Mouse (Mus musculus) heart, embryonic 13.5 days (tissue): Measurements from ENCODE around the gene Rspry1. TPM values are rescaled to one million over a fixed set of nuclear protein-coding genes. Genes with fewer than 3 reads are reported as not detected.

ENCODE experiments used
- ATAC-seq: fragments of 200-750 bp; cut with Nextera tagmentation; 2 replicates; pipeline ENCODE4 v1.8.0; 2017; ENCODE audit warnings: moderate TSS enrichment; ENCODE audit not compliant: insufficient number of reproducible peaks, low FRiP score, low TSS enrichment; ENCODE audit errors: extremely low read depth
- H3K27ac ChIP-seq: fragments of 300-500 bp; sonication (generic); replicated peaks from 2 replicates; pipeline ENCODE4 v1.5.1; 2015; ENCODE audit warnings: moderate library complexity, mild to moderate bottlenecking, inconsistent platforms
- H3K27me3 ChIP-seq: fragments of 300-500 bp; sonication (generic); replicated peaks from 2 replicates; pipeline ENCODE4 v1.6.1; 2015; ENCODE audit warnings: mild to moderate bottlenecking, inconsistent platforms
- H3K36me3 ChIP-seq: fragments of 300-500 bp; sonication (generic); 2 replicates; pipeline ENCODE4 v1.6.1; 2015; ENCODE audit warnings: mild to moderate bottlenecking, inconsistent platforms
- H3K4me1 ChIP-seq: fragments of 300-500 bp; sonication (generic); 2 replicates; pipeline ENCODE4 v1.6.1; 2015; ENCODE audit warnings: inconsistent platforms
- H3K4me2 ChIP-seq: fragments of 300-500 bp; sonication (generic); 2 replicates; pipeline ENCODE4 v1.6.1; 2015; ENCODE audit warnings: inconsistent platforms, mild to moderate bottlenecking, moderate library complexity
- H3K4me3 ChIP-seq: fragments of 300-500 bp; sonication (generic); 2 replicates; pipeline ENCODE4 v1.5.1; 2015; ENCODE audit warnings: moderate library complexity, mild to moderate bottlenecking, inconsistent platforms
- H3K9ac ChIP-seq: fragments of 300-500 bp; sonication (generic); 2 replicates; pipeline ENCODE4 v1.6.1; 2015; ENCODE audit warnings: inconsistent platforms, mild to moderate bottlenecking, moderate library complexity
- H3K9me3 ChIP-seq: fragments of 300-500 bp; sonication (generic); 2 replicates; pipeline ENCODE4 v1.6.1; 2016; ENCODE audit warnings: inconsistent platforms
- WGBS: fragments of 180-500 bp; shearing (Covaris S2); methylation state at CpG from one replicate; pipeline ENCODE4 v1.1.7; 2015; ENCODE audit warnings: mixed read lengths; 5-methylcytosine and 5-hydroxymethylcytosine counted together
- polyA plus RNA-seq: library from polyadenylated mRNA; unstranded; fragments of >200 nt; fragmentation: Nextera tagmentation; extraction: Ambion mirVana; gene quantifications from 2 replicates; pipeline ENCODE4 v1.2.1, GENCODE M21; 2015

The Rspry1 gene
- polyA plus RNA-seq, 1 experiment from 2014 or later = 21.6 TPM

DNA sequence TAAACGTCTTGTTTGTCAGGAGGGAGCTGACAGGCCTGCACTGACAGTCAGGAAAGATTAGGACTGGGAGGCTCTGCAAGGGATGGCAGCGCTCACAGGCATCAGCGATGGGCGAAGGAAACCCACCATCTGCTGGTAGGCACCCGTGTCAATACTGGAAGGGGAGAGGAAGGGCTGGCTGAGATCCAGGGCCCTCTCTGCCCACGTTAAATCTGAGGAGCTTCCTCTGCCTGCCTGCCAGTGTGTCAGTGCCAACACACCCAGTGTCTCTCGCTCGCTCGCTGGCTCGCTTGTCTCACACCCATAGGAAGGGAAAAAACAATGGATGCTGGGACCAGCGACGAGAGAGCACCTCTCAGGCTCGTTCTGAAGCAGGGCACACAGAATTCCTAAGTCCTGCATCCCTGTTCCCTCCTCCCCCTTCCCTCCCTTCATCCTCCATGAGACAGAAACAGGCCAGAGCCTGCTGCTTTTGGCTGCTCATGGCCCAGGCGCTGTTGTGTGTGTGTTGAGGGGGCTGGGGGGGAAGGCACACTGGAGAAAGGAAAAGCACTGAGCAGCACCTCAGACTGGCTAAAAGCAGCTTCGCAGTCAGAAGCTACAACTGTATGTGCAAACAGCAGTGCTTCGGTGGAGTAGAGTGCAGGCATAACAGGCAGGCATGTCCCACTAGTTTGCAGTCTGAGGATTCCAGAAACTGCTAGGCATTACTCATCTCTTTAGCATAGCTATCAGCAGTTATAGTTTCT lies 27.4 kb upstream of the Rspry1 start:
- Histone ChIP-seq H3K4me1 (no peaks in the 10 kb centered on the region), H3K9ac (no peak overlapping the region), H3K9me3 (no peaks in the 10 kb centered on the region), H3K27ac (no peak overlapping the region), H3K36me3 (peaks cover 75% of the 10 kb centered on the region), H3K27me3 (no peaks in the 10 kb centered on the region), H3K4me2 (no peak overlapping the region), H3K4me3 (no peak overlapping the region)
- WGBS = 86% methylated on average over 16 of the region's 16 CpGs
- ATAC-seq = no peak

DNA sequence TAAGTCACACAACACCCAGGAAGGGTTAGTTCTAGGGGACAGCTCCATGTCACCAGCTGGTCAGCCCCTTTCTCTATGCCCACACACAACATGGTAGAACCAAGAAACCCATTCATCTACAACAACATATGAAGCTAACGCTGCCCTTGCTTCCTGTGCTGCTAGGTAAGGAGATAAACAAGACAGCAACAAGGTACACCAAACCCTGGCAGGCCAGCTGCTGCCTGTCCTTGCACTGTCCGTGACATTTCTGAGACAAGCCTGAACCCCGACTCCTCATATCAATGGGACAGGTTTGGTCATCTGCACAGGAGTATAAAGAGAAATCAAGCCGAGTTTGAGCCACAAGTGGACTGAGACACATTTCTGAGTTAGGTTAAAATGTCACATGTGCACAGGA lies 26.6 kb upstream of the Rspry1 start:
- no peaks in the 10 kb centered on the region for H3K9me3 ChIP-seq
- WGBS = 82% methylated on average over 4 of the region's 4 CpGs
- no peak overlapping the region for H3K4me2 ChIP-seq
- no peak overlapping the region for H3K4me3 ChIP-seq
- H3K27ac ChIP-seq = no peak overlapping the region
- peaks cover 81% of the 10 kb centered on the region for H3K36me3 ChIP-seq
- no peak overlapping the region for H3K9ac ChIP-seq
- H3K27me3 ChIP-seq = no peaks in the 10 kb centered on the region
- ATAC-seq = no peak
- no peaks in the 10 kb centered on the region for H3K4me1 ChIP-seq

DNA sequence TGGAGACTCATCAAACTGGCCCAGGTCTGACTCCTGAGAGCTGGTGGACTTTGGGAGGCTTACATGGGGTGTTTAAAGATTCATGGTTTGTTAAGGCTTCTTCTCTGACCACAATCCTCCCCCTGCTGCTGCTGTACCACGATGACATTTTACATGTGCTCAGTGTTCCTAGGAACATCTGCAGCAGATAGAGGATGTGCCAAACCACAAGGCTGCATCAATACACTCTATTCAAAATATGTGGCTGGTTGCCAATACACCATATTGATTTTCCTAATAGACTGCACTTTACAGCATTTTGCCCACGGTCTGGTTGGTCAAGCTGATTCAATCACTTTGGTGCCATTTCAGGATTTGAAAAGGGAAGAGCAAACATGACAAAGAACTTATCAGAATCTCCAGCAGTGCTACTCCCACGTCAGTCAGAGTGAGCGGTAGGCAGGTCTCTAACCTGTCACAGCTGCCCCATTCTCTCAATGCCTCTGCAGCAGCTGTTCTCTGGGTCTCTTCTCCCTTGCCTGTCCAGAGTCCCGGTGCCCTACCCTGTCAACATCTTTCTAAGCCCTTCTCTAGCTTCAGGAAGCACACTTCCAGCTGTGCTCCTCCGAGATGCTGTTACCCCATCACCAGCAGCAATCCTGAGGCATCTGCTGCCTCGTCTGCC lies 19.8 kb upstream of the Rspry1 start:
- no peak overlapping the region for H3K4me2 ChIP-seq
- H3K4me1 ChIP-seq = no peaks in the 10 kb centered on the region
- H3K36me3 ChIP-seq = peaks cover 96% of the 10 kb centered on the region
- H3K4me3 ChIP-seq = no peak overlapping the region
- no peaks in the 10 kb centered on the region for H3K27me3 ChIP-seq
- no peak for ATAC-seq
- WGBS = 84% methylated on average over 7 of the region's 7 CpGs
- no peak overlapping the region for H3K9ac ChIP-seq
- H3K9me3 ChIP-seq = no peaks in the 10 kb centered on the region
- no peak overlapping the region for H3K27ac ChIP-seq

DNA sequence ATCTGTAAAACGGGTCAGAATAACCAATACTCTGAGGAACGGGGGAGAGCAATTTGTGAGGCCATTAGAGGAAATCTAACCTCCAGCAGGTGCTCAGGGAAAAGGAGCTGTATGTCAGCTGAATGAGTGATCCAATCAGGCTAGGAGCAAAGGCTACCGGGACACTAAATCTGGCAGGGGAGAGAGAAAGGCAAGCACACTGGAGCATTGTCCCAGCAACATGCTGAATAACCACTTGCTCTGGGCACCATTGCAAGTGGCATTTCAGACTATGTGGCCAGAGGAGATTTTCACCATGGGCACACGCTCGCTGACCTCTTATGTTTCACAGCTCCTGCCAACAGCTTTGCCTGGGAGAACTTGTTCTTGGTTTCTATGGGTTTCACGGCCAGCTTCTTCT lies 19.2 kb upstream of the Rspry1 start:
- H3K4me1 ChIP-seq = no peaks in the 10 kb centered on the region
- H3K9me3 ChIP-seq = no peaks in the 10 kb centered on the region
- H3K36me3 ChIP-seq = peaks cover 96% of the 10 kb centered on the region
- no peak for ATAC-seq
- 89% methylated on average over 6 of the region's 6 CpGs for WGBS
- H3K4me3 ChIP-seq = no peak overlapping the region
- H3K27ac ChIP-seq = no peak overlapping the region
- H3K4me2 ChIP-seq = no peak overlapping the region
- no peaks in the 10 kb centered on the region for H3K27me3 ChIP-seq
- no peak overlapping the region for H3K9ac ChIP-seq

DNA sequence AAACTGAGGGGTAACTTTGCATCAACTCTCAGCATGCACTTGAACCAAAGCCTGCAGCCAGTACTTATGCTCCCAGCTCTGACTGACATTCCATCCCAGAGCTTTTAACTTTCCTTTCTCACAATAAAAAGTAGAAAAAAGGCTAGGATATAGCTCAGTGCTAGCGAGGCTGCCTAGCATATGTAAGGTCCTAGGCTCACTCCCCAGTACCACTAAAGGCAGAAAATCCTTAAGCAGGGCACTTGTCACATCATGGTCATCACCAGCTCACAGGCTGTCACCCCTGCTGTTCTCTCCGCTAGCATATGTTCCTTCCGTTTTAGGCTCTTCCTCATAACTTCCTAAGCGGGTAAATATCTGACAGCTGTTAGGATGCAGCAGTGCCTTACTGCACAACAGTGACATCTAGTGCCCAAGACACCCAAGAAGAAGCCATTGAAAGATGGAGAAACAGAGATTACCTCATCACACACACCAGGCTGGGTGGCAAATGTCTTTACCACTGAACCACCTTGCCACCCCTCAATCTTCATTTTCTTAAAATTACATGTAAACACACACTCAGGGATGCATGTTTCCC lies 17.4 kb upstream of the Rspry1 start:
- WGBS = 66% methylated on average over 4 of the region's 4 CpGs
- Histone ChIP-seq H3K4me3 (no peak overlapping the region), H3K27ac (no peak overlapping the region), H3K36me3 (peaks cover 96% of the 10 kb centered on the region), H3K27me3 (no peaks in the 10 kb centered on the region), H3K9ac (no peak overlapping the region), H3K9me3 (no peaks in the 10 kb centered on the region), H3K4me1 (no peaks in the 10 kb centered on the region), H3K4me2 (no peak overlapping the region)
- ATAC-seq = no peak

DNA sequence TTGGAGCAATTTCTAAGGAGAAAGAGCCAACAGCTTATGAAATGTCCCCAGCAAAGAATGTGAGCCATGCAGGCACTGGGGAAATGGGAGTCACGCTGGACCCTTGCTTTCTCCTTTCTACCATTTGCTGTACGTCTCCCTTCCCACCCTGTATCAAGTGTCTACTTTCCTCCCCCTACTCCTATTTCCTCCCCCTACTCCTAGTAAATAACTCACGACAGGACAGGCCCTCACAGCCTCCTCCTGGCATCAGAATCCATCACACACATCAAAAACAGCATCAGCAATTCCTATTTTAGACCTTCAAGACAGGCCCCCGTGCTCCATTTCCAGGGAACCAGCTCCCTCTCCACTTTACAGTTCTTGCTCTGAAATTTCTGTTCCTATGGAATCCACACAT lies 10.0 kb upstream of the Rspry1 start:
- peaks cover 36% of the 10 kb centered on the region for H3K36me3 ChIP-seq

DNA sequence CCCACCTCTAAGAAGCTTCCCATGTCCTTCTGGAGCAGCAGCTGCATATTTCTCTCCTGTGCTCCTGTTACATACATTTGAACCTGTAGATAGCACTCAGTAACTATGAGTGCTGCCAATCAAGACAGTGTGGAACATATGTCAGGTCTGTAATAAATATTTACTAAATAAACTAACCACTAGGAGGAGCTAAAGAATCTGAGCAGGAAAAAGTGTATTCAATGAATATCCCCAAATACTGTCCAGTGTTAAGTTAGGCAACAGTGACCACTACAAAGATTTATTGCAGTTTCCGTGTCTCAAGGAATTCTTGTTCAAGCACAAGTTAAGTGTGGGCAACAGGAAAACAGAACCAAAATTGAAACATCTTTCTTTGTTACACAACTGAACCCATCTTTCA lies 7.5 kb upstream of the Rspry1 start:
- ATAC-seq = no peak
- no peak overlapping the region for H3K9ac ChIP-seq
- no peak overlapping the region for H3K4me3 ChIP-seq
- no peak overlapping the region for H3K27ac ChIP-seq
- peaks cover 11% of the 10 kb centered on the region for H3K36me3 ChIP-seq
- H3K4me1 ChIP-seq = 0 out of 2 replicates have a peak, but pooled peaks cover under 1% of the 10 kb centered on the region
- 60% methylated on average over 1 of the region's 1 CpGs for WGBS
- no peak overlapping the region for H3K4me2 ChIP-seq
- H3K9me3 ChIP-seq = no peaks in the 10 kb centered on the region
- no peaks in the 10 kb centered on the region for H3K27me3 ChIP-seq

More for the DNA sequence above, 10.0 kb upstream of the Rspry1 start:
- H3K27ac ChIP-seq = no peak overlapping the region
- no peak overlapping the region for H3K9ac ChIP-seq
- WGBS = 73% methylated on average over 4 of the region's 4 CpGs
- no peak overlapping the region for H3K4me3 ChIP-seq
- no peaks in the 10 kb centered on the region for H3K9me3 ChIP-seq
- no peak overlapping the region for H3K4me2 ChIP-seq
- no peaks in the 10 kb centered on the region for H3K27me3 ChIP-seq
- ATAC-seq = no peak
- no peaks in the 10 kb centered on the region for H3K4me1 ChIP-seq

DNA sequence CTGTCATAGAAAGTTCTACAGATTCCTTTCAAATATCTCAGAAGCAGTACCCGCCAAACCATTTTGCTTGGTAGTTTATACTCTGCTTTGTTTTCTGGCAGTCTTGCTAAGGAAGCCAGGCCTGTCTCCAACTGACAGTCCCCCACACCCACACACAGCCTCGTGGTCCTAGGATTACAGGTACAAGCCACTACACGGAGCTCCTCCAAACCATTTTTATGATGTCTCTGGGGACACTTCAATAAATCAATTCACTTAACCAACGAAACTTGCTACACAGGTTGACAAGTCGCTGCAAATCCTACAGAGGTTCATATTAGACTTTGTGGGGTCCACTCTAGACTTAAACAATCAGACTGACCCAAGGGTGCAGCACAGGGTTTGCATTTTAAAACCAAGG lies 1.3 kb upstream of the Rspry1 start:
- Histone ChIP-seq H3K27ac (peak overlapping the region; percentile 83; the same call in 1 of the 2 replicates), H3K4me3 (peak overlapping the region; percentile 76), H3K36me3 (peaks cover 5% of the 10 kb centered on the region; the same call in 1 of the 2 replicates), H3K4me2 (peak overlapping the region; percentile 97), H3K27me3 (no peaks in the 10 kb centered on the region), H3K4me1 (peaks cover 31% of the 10 kb centered on the region), H3K9me3 (no peaks in the 10 kb centered on the region), H3K9ac (peak overlapping the region; percentile 87)
- WGBS = 25% methylated on average over 5 of the region's 5 CpGs
- no peak for ATAC-seq

DNA sequence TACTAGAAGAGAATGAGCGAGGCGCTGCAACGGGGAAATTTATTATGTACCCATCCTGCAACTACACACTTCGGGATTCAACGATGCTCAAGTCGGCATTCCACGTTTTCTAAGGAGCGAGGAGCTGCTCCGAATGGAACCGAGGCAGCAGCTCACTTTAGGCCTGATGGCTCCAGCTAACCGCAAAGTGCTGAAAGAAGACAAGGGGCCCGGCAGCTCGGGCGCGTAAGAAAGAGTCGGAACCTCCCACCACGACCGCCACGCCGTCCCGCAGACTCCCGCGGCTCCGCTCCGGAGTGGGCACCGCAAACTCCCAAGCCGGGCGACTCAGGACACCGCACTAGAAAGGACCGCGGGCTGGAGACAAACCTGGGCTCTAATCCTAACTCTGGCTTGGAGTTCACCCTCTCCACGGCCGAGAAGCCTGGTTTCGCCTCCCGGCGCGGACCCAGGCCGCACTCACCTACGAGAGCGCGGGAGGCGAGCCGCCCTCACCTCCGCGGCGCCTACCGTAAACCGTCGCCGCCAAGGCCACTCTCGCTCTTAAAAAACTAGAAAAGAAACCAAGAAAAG lies 617 bp upstream of the Rspry1 start:
- H3K4me2 ChIP-seq = peak overlapping the region; percentile 97
- WGBS = under 1% methylated on average over 51 of the region's 51 CpGs
- no peaks in the 10 kb centered on the region for H3K9me3 ChIP-seq
- H3K9ac ChIP-seq = peak overlapping the region; percentile 87
- peaks cover under 1% of the 10 kb centered on the region; the same call in 1 of the 2 replicates for H3K36me3 ChIP-seq
- no peaks in the 10 kb centered on the region for H3K27me3 ChIP-seq
- ATAC-seq = no peak
- H3K27ac ChIP-seq = peak overlapping the region; percentile 83
- peak overlapping the region; percentile 76 for H3K4me3 ChIP-seq
- H3K4me1 ChIP-seq = peaks cover 31% of the 10 kb centered on the region

DNA sequence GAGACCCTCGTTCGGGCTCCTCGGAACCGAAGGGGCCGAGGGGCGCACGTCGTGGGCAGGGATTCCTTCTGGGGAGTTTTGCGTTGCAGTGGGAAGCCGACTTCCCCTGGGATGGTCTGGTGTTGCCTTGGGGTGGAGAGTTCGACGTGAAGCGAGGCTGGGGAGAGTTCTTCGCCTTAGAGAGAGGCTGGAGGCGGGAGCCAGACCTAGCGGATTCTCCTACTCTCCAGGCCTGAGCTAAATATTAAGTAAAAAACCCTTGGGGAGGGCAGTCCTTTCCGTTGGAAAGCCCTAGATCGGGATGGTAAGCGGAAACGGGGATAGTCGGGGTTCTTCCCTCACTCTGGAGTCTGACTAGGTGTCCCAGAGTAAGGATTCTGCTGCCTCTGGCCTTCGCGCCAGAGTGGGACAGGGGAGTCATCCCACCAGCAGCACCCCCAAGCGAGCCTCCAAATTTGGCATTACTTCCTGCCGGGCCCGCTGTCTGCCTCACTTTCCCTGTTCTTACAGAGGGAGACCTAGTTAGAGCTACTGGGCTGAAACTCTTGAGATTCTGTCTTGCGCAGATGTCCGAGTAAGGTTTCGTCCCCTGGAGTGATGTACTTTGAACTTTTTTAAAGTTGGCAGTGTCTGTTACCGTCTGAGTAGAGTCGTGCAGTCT lies 864 bp downstream of the Rspry1 start:
- no peaks in the 10 kb centered on the region for H3K9me3 ChIP-seq
- peaks cover 6% of the 10 kb centered on the region; the same call in 1 of the 2 replicates for H3K36me3 ChIP-seq
- no peak for ATAC-seq
- no peaks in the 10 kb centered on the region for H3K27me3 ChIP-seq
- peak overlapping the region; percentile 83 for H3K27ac ChIP-seq
- WGBS = under 1% methylated on average over 31 of the region's 31 CpGs
- peak overlapping the region; percentile 76 for H3K4me3 ChIP-seq
- H3K4me2 ChIP-seq = peak overlapping the region; percentile 97
- H3K4me1 ChIP-seq = peaks cover 31% of the 10 kb centered on the region
- H3K9ac ChIP-seq = peak overlapping the region; percentile 91

DNA sequence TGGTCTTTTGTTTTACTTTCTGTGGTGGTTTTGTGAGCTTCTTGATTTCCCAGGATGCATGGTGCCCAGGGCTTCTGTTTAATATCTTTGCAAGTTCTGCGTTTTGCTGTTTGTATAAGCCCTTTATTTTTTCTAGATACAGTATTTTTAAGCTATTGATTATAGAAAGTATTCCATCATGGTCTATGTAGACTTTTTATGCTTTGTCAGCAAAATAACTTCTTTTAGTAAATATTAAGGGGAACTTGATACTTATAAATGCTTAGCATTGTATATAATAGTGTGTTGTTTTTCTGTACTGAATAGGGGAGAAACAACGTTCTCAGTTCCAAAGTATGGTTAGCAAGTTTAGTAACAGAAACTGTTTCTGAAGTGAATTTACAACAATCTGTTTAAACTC lies 2.3 kb downstream of the Rspry1 start:
- Histone ChIP-seq H3K4me2 (no peak overlapping the region), H3K4me1 (peaks cover 31% of the 10 kb centered on the region), H3K27me3 (no peaks in the 10 kb centered on the region), H3K9ac (no peak overlapping the region), H3K36me3 (peaks cover 6% of the 10 kb centered on the region; the same call in 1 of the 2 replicates), H3K4me3 (no peak overlapping the region), H3K9me3 (no peaks in the 10 kb centered on the region), H3K27ac (no peak overlapping the region)
- WGBS = 80% methylated on average over 2 of the region's 2 CpGs
- ATAC-seq = no peak
